Mouse (Mus musculus) brain, adult 2 months (tissue): ENCODE results near the gene Fxr2.
"Not testable (repeated sequence)": the region's sequence is repeated elsewhere in the genome, so short reads cannot be mapped to it uniquely, and the experiment has no call there.

ENCODE experiments used
- DNase-seq: peaks from one replicate; pipeline ENCODE4 v3.0.0; 2011; ENCODE audit warnings: low read depth, low spot score

Fxr2 gene

GRCm38 (mm10) chr11:69609416-69609815 is 23.4 kb upstream of the Fxr2 start:
- DNase-seq = no peak

DNA sequence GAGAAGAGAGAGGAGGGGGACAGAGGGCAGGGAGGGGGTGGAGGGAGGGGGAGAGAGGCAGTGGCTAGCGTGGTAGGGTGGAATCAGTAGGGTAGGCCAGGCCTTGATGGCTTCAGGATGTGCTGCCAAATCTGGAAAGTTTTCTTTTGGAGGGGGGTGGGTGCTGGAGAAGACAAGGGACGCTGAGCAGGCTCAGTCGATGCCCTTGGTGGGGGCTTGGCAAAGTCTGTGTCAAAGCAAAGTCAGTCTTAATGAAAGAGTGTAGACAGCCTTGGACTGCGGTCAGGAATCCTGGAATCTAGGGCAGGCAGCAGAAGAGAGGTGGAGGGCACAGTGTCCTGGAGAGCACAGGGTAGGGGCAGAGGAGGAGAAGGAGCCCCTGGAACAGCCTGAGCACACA is 21.9 kb upstream of the Fxr2 start:
- DNase-seq = no peak

DNA sequence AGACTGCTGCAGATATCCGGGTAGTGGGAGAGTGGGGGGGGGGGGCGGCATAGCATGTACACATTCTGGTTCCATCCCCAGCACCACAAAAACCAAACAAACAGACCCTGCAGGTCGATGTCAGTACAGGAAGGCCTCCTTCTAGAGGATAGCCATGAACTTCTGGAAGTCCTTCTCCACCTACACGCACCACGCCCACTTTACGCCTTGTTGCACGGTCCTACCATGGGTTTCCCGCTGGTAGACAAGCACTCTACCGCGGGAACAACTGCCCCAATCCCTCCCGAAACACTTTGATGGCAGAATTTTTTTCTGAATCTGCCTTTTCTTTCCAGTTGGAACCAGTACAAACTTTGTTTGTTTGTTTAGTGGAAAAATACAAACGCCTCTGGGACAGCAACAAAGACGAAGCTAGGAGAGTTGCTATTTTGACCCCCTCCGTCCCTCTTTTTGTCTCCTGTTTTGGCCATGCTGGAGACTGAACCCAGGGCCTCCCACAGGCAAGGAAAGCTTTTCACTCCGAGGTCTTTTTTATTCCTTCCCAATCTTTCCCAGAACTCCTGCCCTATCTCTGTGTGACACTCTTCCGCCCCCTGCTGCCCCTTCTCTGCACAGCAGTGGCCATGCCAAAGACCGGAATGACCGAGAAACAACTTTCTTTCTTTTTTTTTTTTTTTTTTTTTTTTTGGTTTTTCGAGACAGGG is 19.1 kb upstream of the Fxr2 start:
- DNase-seq = peak; percentile 82

GRCm38 (mm10) chr11:69614257-69614588 is 18.6 kb upstream of the Fxr2 start:
- DNase-seq = peak; percentile 21

DNA sequence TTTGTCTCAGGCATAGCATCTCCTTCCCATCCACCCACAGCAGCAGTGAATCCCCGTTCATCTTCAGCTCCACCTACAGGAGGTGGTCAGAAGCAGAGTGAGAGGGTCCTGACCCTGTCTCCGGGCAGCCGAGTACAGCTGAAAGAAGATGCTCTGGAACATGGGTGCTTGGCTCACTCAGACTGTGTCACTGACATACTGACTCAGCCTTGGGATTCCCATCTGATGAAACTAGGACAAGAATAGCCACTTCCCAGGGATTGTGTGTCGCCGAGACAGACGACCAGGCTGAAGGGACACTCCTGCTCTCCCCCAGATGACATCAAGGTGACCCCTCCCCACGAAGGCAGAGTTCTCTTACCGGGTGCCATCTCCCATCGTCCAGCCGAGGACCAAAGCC is 16.0 kb upstream of the Fxr2 start:
- DNase-seq = no peak

DNA sequence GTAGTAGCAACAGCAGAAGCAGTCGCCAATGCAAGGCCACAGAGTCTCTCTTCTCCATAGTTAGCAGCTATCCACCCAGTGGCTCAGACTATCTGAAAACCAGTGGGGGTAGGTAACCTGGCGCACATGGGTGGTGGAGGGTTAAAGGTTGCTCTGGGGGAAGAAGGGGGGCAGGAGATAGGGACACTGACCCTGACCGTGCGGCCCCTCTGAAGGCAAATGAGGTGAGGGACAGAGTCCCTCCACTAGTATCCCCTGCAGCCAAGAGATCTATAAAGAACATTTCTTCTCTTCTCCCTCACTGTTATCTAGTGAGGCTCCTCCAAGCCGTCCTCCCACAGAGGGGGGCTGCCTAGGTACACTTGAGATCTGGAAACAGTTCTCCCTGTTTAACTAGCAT is 15.0 kb upstream of the Fxr2 start, which contains the start of gene Shbg:
Gene Shbg (minus strand): TSS at position 101 of the 400 bp plus-strand sequence.
- DNase-seq = no peak

GRCm38 (mm10) chr11:69620394-69621081 is 12.3 kb upstream of the Fxr2 start:
- no peak for DNase-seq

DNA sequence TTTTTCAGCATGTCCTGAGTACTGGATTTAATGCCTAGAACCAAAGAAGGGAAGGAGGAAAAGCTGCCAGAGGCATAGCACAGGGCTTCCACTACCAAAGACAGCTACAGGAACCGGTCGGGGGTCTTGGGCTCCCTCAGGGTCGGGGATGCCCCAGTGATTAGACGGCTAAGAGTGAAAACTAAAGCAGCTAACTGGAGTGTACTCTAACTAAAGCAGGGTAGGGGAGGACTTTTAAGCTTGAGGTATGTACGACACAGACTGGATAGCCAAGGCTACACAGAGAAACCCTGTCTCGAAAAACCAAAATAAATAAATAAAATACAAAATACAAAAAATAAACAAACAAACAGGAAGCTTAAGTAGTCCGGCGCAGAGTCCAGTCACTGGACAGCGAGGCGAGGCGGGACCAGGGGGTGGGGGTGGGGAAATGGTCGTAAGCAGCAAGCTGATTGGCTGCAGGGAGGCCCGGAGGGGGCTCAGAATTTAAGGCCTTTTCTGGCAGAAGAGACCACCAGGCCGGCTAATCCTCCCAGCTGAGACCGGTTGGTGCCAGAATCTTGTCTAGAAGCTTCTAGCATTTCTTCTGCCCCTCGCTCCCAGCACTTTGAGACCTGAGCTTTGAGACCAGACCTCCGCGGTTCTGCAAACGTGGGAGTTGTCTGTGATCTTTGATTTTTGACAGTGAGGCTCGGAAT is 11.1 kb upstream of the Fxr2 start, which contains the start of gene Sat2:
Gene Sat2 (plus strand): TSS at position 454 of the 698 bp plus-strand sequence.
- DNase-seq = peak; percentile 90

DNA sequence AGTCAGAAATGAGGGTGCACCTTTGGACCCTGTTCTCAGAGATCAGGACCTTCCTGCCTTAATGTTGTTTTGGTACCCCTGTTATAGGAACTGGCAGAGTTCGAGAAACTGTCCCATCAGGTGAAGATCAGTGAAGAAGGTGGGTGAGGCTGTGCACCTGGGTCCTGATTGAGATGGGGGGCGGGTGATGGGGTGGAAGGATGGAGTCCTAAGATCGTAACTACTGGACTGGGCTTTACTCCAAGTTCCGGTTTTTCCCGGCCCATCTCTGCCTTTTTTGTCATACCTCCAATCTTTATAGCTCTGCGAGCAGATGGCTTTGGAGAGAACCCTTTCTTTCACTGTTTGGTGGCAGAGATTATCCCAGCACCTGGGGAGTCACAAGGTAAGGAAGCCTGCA is 10.4 kb upstream of the Fxr2 start:
- peak; percentile 72 for DNase-seq

- no peak for DNase-seq
These were observed 9.8 kb upstream of the Fxr2 start for GRCm38 (mm10) chr11:69623006-69623405.

- not testable (repeated sequence) for DNase-seq
These were observed 8.5 kb upstream of the Fxr2 start for GRCm38 (mm10) chr11:69624339-69624738.

- DNase-seq = peak; percentile 88
These were observed 4.5 kb upstream of the Fxr2 start for GRCm38 (mm10) chr11:69628286-69628685.

DNA sequence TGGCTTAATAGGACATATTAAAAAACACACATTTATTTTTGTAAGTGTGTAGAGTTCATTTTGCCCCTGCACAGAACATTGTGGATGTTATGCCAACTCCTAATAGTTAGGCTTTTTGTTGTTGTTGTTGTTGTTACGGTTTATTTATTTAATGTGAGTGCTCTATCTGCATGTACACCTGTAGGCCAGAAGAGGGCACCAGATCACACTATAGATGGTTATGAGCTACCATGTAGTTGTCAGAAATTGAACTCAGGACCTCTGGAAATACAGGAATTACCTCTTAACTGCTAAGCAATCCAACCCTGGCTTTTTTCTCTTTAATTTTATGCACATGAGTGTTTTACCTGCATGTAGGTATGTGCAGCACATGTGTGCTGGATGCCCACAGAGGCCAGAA is 3.0 kb upstream of the Fxr2 start:
- peak; percentile 47 for DNase-seq

GRCm38 (mm10) chr11:69633128-69633866 is 507 bp downstream of the Fxr2 start:
- DNase-seq = no peak

GRCm38 (mm10) chr11:69635471-69635870 is 2.7 kb downstream of the Fxr2 start:
- DNase-seq = no peak

DNA sequence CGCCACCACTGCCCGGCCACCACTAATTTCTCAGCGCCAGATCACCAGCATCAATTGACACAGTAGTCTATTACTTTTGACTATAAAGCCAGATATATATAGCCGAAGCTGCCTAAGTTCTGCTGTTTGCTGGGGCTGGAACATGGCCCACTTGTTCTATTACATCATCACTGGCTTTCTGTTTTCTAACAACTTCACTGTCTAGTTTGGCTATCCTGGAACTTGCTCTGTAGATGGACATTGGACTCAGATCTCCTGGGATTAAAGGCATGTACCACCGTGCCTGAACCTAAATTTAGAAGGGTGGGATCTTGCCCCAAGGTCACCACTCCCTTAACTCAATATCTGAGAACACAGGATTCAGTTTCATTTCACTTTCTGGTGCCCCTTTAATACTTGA is 13.1 kb downstream of the Fxr2 start:
- no peak for DNase-seq

DNA sequence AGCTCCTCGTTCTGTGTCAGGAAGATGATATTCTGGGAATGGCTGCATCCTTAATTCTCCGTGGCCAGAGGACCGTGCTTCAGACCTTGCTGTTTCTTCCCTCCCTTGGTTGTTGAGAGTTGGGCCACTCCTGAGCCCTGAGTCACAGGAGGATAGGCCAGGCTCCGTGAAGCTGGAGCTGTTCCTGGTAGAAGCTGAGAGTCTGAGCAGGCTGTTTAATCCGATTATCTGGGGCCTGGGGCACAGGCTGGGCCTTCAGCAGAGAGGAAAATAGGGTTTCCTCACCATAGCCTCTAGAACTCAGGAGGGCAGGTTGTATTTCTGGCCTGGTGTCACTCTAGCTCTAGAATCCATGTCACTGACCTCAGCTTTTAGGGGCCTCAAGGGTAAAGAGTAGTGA is 20.6 kb downstream of the Fxr2 start:
- no peak for DNase-seq

GRCm38 (mm10) chr11:69654760-69655159 is 22.0 kb downstream of the Fxr2 start:
- DNase-seq = no peak

GRCm38 (mm10) chr11:69655264-69656064 is 22.7 kb downstream of the Fxr2 start, which contains the start of gene Sox15:
Gene Sox15, plus strand, starts transcription at chr11:69655314.
- peak; percentile 88 for DNase-seq

GRCm38 (mm10) chr11:69656065-69656455 is 23.3 kb downstream of the Fxr2 start:
- DNase-seq = no peak
